Mouse (Mus musculus) olfactory bulb, adult 2 months (tissue): ENCODE data around the gene Gm15217. TPM values are rescaled to one million over a fixed set of nuclear protein-coding genes. Genes with fewer than 3 reads are reported as not detected.

Source experiments
- H3K27ac ChIP-seq: fragments of 200-500 bp; 2 replicates; pipeline ENCODE4 v1.5.1; 2012; ENCODE audit warnings: low read depth, low read length; ENCODE audit not compliant: insufficient read depth
- H3K4me1 ChIP-seq: fragments of 200-500 bp; 2 replicates; pipeline ENCODE4 v1.6.1; 2012; ENCODE audit warnings: low read length; ENCODE audit not compliant: control insufficient read depth, insufficient read depth
- H3K4me3 ChIP-seq: fragments of 200-500 bp; 2 replicates; pipeline ENCODE4 v1.5.1; 2012; ENCODE audit warnings: mild to moderate bottlenecking, low read depth, low read length, moderate library complexity; ENCODE audit not compliant: insufficient read depth
- CTCF ChIP-seq: fragments of 200-500 bp; IDR thresholded peaks from 2 replicates; pipeline ENCODE4 v1.5.1; 2012; ENCODE audit warnings: low read depth, mild to moderate bottlenecking, low read length, moderate library complexity; ENCODE audit not compliant: insufficient read depth
- POLR2A ChIP-seq: fragments of 200-500 bp; IDR thresholded peaks from 2 replicates; pipeline ENCODE4 v1.6.1; 2012; ENCODE audit warnings: mild to moderate bottlenecking, low read depth, low read length, moderate library complexity; ENCODE audit not compliant: insufficient read depth
- WGBS: fragments of 180-500 bp; shearing (Covaris S2); methylation state at CpG from one replicate; pipeline ENCODE4 v1.1.7; 2018; 5-methylcytosine and 5-hydroxymethylcytosine counted together
- polyA plus RNA-seq: library from polyadenylated mRNA; stranded (reverse); fragments of >200 nt; gene quantifications from 2 replicates; pipeline ENCODE4 v1.2.4, GENCODE M21; 2012; ENCODE audit warnings: low replicate concordance; ENCODE audit not compliant: missing spikeins, insufficient read depth, insufficient read length

Gene Gm15217
- polyA plus RNA-seq: not detected in 2 replicates

DNA sequence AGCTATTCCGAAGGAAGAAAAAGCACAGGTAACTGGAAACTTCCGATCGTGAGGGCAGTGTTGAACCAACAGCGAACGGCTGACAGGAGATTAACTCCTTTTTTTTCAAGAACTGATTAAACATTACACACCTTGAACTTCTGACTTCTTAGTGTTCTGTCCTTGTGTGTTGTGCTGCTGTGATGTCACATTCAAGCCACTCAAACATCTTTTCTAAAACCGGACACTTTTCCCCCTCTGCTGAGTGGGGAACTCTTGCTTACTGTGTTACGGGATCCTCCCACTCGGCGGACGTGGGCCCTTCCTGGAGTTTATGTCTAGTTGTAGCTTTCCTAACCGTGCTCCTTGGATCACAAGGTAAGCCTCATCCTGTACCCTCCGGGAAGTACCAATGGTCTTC lies at the start of gene Gm15217:
Gm15217 (plus strand) TSS at position 130 of the 400 bp plus-strand sequence.
- TF ChIP-seq CTCF: no peak
- no peak for TF ChIP-seq POLR2A
- no peaks in the 10 kb centered on the region; the same call in 1 of the 2 replicates for H3K4me1 ChIP-seq
- no peak within 1 kb of the TSS for H3K4me3 ChIP-seq
- no peak within 1 kb of the TSS for H3K27ac ChIP-seq
- WGBS: 90% methylated on average over 12 of the region's 12 CpGs

- 86% methylated on average over 8 of the region's 8 CpGs for WGBS
- Histone ChIP-seq H3K27ac (no peak overlapping the region), H3K4me3 (no peak overlapping the region), H3K4me1 (no peaks in the 10 kb centered on the region)
- no peak for TF ChIP-seq POLR2A
- no peak for TF ChIP-seq CTCF
Measured at GRCm38 (mm10) chr14:46333421-46334237, 45.6 kb upstream of the Gm15217 start.

DNA sequence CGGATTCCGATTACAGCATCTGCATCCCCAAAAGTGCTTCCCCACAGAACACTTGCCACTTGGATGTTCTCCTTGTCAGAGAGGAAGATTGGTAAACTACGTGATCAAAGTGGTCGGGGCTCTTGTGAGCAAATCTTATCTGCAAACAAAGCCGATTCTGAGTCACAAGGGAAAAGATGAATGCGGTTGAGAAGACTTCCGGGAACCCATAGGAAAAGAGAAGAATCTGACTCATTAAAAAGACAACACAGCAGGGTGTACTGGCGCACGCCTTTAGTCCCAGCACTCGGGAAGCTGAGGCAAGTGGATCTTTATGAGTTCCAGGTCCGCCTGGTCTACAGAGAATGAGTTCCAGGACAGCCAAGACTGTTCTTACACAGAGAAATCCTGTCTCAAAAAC lies 40.4 kb upstream of the Gm15217 start:
- Histone ChIP-seq H3K27ac (no peak overlapping the region), H3K4me1 (no peaks in the 10 kb centered on the region), H3K4me3 (no peak overlapping the region)
- TF ChIP-seq POLR2A (no peak), CTCF (no peak)
- 88% methylated on average over 11 of the region's 11 CpGs for WGBS

DNA sequence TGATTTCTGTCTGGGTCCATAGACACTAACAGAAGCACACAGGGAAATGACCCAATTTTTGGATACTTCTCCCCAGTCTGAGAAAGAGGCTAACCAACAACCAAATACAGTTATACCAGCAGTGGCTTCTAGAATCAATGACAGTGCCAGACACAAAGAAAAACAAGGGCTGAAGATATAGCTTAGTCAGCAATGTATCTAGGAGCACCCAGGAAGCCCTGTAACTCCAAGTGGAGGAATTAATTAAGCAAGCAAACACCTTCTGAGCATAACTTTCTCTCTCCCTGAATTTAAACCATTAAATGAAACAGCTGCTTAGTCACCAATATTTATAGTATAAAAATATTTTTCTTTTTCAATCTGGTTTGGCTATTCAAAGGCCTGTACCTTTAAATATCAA lies 34.5 kb upstream of the Gm15217 start:
- no peaks in the 10 kb centered on the region for H3K4me1 ChIP-seq
- H3K27ac ChIP-seq: no peak overlapping the region
- TF ChIP-seq POLR2A (no peak), CTCF (no peak)
- H3K4me3 ChIP-seq: no peak overlapping the region

GRCm38 (mm10) chr14:46357286-46357685 lies 21.9 kb upstream of the Gm15217 start:
- no peak overlapping the region for H3K27ac ChIP-seq
- 85% methylated on average over 7 of the region's 7 CpGs for WGBS
- H3K4me1 ChIP-seq: no peaks in the 10 kb centered on the region
- TF ChIP-seq POLR2A (no peak), CTCF (no peak)
- no peak overlapping the region for H3K4me3 ChIP-seq

DNA sequence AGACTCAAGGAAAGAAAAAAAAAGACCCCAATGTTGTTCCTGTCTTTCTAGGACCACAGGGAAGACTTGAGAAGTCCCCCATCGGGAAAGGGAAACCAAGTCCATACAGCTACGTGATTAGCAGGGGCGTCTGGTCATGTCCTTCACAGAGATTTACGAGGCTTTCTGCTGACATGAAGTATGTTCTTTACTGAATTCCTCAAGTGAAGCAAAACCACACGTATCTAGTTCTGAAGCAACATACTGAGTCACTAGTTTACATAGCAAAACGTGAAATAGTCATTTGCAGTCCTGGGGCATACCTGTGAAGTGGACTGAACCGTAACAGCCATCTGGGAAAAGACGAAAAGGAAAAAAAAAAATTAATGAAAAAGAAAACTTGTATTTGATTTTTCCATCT lies 21.5 kb upstream of the Gm15217 start:
- WGBS: 91% methylated on average over 8 of the region's 8 CpGs

GRCm38 (mm10) chr14:46363209-46363608 lies 16.0 kb upstream of the Gm15217 start:
- H3K27ac ChIP-seq: no peak overlapping the region
- no peak overlapping the region for H3K4me3 ChIP-seq
- TF ChIP-seq POLR2A (no peak), CTCF (no peak)
- WGBS: 47% methylated on average over 10 of the region's 10 CpGs
- no peaks in the 10 kb centered on the region for H3K4me1 ChIP-seq

More for the DNA sequence above, 21.5 kb upstream of the Gm15217 start:
- TF ChIP-seq CTCF (no peak), POLR2A (no peak)
- no peak overlapping the region for H3K27ac ChIP-seq
- H3K4me1 ChIP-seq: no peaks in the 10 kb centered on the region
- no peak overlapping the region for H3K4me3 ChIP-seq

DNA sequence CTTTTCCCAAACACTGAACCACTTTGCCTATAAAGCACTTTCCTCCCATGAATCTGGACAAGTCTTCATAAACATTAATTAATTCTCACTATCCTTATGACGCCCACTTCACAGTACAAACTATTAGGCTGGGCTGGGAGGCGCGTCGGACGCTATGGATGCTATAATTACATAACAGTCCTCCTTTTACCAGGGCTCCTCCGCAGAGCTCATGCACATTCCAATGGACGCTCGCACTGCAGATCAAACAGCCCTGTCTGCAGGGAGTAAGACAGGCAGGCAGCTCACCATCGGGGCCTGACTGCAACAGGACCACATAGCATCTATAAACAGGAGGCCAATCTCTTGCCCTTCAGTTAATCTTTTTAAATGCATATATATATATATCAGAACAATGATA lies 6.8 kb upstream of the Gm15217 start:
- Histone ChIP-seq H3K4me1 (no peaks in the 10 kb centered on the region), H3K4me3 (no peak overlapping the region), H3K27ac (no peak overlapping the region)
- TF ChIP-seq POLR2A (no peak), CTCF (no peak)
- 59% methylated on average over 9 of the region's 9 CpGs for WGBS

DNA sequence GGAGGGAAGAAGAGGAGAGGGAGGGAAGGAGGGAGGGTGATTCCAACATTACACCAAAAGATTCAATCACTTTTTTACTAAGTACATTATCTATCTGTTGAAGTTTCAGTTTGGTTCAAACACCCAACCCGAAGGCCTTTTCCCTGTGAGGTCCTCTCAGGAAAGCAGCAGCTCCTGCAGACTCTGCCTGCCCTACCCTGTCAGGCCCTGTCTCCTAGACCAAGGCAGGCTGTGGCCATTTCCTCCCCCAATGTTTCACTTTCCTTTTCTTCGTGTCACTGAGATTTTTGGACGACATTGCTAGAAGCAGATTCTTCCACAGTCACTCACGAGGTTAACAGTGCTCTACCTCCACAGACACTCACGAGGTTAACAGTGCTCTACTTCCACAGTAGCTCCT lies 3.4 kb upstream of the Gm15217 start:
- Histone ChIP-seq H3K4me1 (no peaks in the 10 kb centered on the region; the same call in 1 of the 2 replicates), H3K27ac (no peak overlapping the region), H3K4me3 (no peak overlapping the region)
- 88% methylated on average over 5 of the region's 5 CpGs for WGBS
- TF ChIP-seq CTCF: no peak

- WGBS: 27% methylated on average over 31 of the region's 31 CpGs
- Histone ChIP-seq H3K4me3 (no peak overlapping the region), H3K4me1 (no peaks in the 10 kb centered on the region; the same call in 1 of the 2 replicates), H3K27ac (no peak overlapping the region)
- no peak for TF ChIP-seq POLR2A
- no peak for TF ChIP-seq CTCF
Measured at GRCm38 (mm10) chr14:46380286-46380721, 1.1 kb downstream of the Gm15217 start.
